Mouse (Mus musculus) CD4-positive, CD25-positive, alpha-beta regulatory T cell, adult 4 months (primary cell): ENCODE data around the gene Rag1. TPM values are rescaled to one million over a fixed set of nuclear protein-coding genes. Genes with fewer than 3 reads are reported as not detected.

Experiments used
- ATAC-seq: one replicate; pipeline ENCODE4 v1.8.0; 2017
- polyA plus RNA-seq, 2 experiments: library from polyadenylated mRNA; unstranded; fragments of 100-300 nt; shearing (Covaris generic); gene quantifications; one replicate each; pipeline ENCODE4 v1.2.1; 2017

Gene Rag1
- polyA plus RNA-seq, 2 experiments from 2014 or later = not detected

DNA sequence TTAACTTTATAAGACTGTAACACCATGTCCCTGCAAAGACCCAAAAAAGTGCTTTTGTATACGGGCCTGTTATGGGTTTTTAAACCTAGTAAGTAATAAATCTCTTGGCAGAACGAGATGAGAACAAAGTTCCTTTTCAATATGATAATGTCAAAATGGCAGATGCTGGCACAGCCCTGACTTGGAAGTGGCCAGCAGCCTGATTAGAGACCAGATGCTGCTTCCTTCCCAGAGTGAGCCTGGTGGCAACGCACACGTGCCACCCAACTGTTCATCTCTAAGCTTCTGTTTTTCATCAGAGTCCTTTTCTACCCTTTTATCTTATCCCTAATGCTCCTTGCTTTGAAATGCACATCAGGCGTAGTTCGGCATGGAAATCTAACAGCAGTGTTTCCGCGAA is 57.9 kb downstream of the Rag1 start:
- ATAC-seq = no peak

Other genes starting within 250 kb of the Rag1 start
- gene Rag2, start 24.8 kb downstream of the Rag1 start, polyA plus RNA-seq = under 1 TPM in 1 of 2 experiments, not detected in 1; 0.27 TPM
- gene B230118H07Rik, start within 50 bp of the Rag1 start, polyA plus RNA-seq = 1 to 10 TPM in 1 of 2 experiments, under 1 TPM in 1; 0.82 to 3.5 TPM
- 10 to 100 TPM; 13.2 to 15.5 TPM for gene Traf6, start 28.9 kb upstream of the Rag1 start, polyA plus RNA-seq
- gene Prr5l, start 233.5 kb upstream of the Rag1 start, polyA plus RNA-seq = 1 to 10 TPM; 1.5 to 3.1 TPM
- 10 to 100 TPM; 27.8 to 37.1 TPM for gene Commd9, start 236.7 kb upstream of the Rag1 start, polyA plus RNA-seq